Mouse (Mus musculus) A20 (cell line): Measurements from ENCODE around the gene Bag2.

Source experiments
- DNase-seq: peaks from one replicate; pipeline ENCODE4 v3.0.0-alpha.2; 2011; ENCODE audit warnings: low read depth, low spot score

Gene Bag2

DNA sequence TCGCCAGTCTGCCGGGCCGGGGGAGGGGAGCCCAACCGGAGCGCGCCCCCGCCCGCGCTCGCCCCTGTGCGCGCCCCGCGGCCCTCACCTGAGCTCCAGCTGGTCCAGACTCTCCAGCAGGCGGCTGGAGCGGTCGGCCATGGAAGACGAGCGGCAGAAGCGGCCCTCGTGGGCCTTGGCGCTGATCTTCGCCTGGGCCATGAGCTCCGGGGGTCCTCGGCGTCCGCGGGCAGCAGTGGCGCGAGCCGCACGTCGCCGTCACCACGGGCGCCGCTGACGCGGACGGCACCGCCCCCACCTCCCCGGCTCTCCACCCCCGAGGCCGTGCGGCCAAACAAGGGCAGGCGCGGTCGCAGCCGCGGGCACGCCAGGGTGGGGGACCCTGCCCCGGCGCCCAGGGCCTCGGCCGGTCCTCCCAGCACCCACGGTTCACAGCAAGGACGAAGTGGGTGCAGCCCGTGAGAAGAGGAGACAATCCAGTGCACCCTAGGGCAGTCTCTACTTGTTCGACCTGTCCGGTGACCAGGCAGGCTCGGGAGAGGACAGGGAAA, at the start of gene Bag2:
Bag2 (minus strand) TSS at position 305 of the 551 bp plus-strand sequence.
- DNase-seq: peak; percentile 83

DNA sequence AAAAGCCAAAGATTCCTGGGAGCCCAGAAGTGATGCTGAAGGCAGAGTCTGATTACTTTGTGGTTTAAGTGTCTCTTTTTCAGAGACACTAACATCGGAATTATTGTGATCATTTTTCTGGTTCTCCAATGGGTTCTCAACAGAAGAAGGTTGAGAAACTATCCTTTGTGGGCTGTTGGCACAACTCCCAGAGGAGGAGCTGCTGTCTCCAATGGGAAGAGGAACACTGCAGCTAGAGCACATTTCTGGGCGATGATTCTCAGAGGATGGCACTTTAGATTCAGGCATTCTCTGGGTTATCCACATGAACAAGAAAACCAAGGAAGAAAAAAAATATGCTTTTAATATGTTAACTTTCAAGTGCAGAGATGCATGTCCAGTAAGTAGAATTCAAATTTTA, 45.7 kb upstream of the Bag2 start:
- DNase-seq: no peak

DNA sequence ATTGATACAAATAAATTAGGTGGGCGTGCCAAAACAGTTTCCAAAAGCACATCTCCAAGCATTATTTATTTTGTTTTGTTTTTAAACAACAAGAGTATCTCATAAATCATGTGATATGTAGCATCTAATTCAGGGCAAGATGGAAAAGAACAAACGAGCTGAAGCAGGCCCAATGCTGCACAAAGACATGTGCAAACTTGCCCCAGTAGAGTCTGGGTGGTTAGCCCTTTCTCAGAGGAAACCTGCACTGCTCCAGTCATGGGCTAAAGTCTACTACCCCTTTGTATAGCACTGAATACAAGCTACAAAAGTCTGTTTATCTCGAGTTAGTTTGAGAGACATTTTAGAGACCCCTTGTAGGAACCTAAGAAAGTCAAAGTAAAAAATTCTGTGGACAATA, 42.0 kb upstream of the Bag2 start:
- DNase-seq: no peak

DNA sequence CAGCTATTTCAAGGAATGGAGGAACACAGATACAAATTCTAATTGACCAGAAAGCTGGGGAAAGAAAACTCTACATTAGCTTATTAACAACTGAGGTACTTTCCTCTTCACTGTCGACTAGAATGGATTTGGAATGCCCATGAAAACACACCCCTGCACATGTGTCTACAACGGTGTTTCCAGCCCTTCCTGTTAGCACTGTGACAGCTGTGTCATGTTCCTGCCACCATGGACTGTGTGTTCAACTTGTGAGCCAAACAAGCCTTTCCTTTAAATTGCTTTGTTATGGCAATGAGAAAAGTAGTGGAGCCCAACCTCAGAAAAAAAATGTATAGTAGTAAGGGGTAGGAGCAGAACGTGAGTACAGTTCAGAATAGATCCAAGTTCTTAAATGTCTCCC, 30.9 kb upstream of the Bag2 start:
- no peak for DNase-seq

DNA sequence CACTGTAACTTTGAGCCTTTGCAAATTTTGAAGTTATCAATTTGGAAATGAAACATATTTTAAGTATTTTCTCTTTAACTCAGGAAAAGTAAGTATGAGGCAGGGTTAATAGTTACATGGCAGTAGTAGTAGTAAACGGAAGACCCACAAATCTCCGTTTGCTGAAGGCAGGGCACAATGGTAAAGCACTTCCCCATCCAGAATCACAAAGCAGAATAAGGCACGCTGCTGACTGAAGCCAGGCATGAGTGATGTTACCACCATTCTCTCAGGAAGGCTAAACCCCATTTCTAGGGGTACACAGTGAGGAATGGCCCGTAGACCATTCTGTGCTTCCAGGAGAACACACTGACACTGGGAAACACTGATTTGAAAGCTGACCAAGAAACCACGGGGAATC, 30.5 kb upstream of the Bag2 start:
- DNase-seq: no peak

DNA sequence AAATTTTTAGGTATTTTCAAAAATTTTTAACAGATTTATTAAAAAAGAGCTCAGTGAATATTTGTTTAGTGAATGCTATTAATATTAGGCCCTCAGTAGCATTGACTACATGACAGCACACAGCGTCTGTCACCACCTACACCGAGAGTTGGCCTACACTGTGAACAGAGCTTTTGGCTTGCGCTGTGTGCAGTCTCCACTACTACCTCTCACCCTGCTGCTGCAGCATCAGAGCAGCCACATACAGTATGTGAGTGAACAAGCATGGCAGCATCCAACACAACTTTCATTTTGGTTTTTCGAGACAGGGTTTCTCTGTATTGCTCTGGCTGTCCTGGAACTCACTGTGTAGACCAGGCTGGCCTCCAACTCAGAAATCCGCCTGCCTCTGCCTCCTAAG, 27.0 kb upstream of the Bag2 start:
- DNase-seq: no peak

DNA sequence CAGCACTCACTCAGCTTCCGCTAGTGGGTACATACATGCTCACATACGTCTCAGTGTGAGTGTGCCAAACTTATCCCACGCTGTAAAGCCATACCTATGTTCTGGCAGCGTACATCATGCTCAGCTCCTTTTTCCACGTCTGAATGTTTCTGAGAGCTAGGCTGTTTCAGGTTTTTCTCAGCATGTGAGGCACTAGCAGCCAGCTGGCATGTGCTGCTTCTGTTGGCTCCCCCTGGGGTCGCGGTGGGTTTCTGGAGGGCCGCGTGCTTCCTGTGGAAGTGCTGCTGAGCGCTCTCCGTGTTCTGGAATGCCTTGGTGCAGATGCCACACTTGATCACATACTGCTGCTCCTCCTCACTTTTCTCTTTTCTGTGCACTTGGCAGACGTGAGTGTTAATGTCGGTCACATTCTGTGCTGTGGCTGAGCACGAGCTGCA, 18.6 kb upstream of the Bag2 start:
- no peak for DNase-seq

DNA sequence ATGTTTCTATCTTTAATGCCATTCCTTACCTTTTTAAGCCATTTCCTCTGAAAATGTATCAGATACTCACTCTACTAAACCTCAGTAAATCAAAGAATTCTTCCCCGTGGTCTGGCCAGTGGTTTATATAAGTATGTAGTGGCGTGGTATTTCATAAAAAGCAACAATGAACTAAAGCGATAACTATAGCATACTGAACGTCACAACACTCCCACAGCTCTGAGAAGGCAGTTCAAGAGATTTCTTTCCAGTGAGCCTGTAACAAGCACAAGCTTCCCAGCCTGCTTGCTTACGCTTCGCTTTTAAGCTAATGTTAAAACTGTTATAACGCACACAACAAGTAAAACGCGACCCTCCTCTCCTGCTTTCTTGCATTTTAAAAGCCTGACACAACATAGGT, 14.5 kb upstream of the Bag2 start:
- no peak for DNase-seq

DNA sequence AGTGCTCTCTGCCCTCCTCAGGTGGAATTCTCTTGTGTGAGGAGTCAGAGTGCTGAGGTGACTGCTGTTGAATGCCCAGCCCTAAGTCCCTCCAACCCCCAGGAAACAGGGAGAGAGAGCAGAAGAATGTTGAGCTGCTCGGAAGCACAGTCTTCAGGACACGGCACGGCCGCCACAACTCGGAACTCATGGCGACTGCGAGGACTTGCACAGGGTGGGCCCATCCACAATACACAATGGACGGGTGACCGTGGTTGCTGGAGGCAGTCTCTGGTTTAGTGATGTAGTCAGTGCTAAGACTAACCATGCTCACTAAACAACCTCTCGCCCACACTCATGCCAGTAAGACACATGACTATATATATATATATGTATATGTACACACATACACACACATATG, 14.0 kb upstream of the Bag2 start:
- no peak for DNase-seq

DNA sequence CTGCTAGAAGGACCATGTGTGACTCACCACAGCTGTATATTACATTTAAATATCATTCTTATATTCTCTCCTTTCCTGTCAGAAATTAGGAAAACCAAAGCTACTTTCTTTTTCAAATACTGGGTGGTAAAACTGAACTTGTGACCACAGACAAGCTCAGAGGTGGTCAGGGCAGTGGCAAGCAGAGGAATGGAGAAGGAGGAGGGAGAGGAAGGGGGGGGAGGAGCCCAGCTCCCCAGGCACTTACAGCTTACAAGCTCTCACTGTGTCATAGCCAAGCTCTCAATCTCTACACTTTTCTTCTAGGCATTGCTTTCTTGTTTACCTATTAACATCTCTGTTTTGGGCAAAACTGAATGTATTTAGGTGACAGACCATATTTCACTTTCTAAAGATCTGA, 11.2 kb upstream of the Bag2 start:
- no peak for DNase-seq

DNA sequence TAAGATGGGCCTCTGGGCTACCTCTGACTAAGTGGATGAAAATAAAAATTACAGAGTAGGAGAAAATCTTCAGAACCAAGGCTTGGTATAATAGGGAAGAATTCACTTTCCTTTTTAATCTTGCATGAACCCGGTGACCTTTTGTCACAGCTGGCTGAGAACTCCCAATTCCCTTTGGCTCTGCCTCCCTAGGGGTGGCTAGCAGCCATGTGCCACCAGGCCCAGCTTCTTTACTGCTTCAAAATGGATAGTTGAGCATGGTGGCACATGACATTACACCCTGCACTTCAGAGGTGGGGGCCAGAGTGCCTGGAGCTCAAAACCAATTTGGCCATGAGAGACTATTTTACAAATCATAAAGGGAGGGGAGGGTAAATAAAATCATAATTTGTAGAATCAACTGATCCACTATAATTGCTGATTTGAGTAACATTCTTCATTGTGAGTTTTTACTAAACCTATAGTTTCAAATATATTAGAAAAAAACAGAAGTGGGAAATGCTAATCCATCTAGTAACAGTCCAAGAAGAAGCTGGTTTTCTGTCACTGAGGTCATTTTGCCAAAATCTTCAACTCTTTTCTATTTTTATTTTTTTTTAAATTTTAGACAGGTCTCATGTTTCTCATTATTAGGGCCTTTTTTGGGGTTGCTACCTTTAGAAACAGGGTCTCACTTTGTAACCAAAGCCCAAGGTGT, 10.6 kb upstream of the Bag2 start:
- DNase-seq: no peak

DNA sequence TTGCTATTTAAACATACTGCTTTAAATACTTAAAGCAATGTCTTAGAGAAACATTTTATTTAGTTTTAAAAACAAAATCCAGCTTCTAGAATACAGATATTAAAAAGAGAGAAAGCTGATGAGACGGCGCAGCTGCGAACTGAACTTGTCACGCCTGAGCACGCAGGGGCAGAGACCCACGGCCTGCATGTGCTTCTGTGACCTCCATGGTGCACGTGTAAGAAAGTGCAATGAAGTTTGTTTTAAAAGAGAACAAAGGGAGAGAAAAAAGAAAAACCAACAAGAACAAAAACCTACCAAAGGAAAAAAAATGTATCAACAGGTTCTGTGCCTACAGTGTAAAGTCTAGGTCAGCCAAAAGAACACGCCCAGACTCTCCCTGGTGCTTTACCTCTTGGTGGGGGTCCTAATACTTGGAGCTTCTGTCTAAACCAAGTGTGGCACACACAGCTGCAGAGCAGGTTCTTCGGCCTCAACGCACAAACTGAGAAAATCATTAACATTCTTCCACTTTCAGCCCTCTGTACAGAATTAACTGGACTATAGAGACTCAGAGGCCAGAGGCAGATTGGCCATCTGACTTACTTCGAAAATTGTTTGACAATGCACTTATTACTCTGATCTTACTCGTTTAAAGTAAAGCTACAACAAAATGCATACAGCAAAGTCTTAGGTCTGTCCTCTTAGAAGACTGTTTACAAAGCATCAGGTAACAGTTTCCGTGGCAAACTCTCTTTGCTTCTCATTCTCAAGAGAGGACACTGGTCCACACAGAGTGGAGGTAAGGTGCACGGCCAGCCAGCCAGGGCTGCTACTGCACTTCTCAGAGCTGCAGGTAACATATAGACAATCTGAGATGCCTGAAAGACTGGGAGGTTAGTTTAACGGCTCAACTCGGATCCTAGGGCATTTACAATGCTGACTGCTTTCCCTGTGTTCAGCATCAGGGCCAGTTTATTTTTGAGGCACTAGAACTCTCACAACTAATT, 9.2 kb upstream of the Bag2 start:
- no peak for DNase-seq

DNA sequence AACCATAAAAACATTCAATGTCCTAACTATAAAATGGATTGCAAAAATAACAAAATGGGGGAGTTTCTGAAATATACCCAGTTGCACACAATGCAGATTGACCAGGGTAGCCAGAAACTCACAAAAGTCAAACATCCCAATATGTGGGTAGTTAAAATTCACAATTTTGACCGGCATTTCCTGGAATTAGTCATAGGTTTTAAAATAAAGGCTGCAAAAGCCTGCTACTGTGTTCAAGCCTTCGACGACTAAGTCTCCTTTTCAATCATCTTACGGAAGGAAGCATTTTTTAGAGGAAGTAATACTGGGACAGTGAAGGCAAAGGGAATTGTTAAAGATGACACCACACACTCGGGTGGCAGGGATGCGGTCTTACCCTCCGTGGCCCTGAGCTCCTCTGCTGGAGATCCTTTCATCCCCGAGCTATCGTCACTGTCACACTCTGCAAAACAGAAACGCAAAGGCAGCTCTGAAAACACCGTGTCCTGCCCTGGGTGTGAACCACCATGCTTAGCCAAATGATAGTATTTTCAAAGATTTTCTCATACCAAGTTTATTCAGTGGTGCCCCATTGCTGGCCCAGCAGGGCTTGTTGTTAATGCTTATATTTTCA, 8.0 kb upstream of the Bag2 start:
- DNase-seq: no peak

DNA sequence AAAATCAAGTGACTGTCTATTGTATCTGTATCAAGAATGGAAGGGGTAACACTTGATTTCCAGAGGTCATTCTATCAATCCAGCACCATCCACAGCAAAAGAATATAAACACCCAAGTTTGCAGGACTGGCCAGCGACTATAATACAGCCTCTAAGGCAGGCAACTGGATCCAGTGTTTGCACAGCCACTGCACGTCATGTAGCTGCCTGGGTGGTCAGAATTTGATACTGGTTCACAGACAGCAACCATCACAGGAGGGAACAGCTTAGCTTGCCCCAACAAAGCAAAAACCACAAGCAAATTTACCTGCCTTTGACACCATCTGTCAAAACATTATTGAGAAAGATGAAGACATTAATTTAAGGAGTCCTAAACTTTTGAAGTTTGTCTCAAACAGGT, 6.2 kb upstream of the Bag2 start:
- DNase-seq: no peak

DNA sequence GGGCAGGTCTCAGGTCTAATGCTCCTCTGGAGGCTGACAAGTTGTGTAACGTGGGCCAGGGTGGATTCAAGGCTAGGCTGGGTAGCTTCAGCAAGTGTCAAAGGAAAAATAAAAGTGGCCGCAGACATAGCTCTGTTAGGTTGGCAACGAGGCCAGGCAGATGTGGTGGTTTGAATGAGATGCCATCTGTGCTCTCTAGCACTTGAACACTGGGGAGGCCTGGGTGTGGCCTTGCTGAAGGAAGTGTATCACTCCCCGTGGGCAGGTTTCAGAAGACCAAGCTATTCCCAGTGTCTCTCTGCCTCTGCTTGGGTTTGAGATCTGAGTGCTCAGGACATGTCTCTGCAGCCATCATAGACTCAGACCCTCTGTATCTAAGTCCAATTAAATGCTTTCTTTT, 893 bp upstream of the Bag2 start:
- DNase-seq: peak; percentile 27

DNA sequence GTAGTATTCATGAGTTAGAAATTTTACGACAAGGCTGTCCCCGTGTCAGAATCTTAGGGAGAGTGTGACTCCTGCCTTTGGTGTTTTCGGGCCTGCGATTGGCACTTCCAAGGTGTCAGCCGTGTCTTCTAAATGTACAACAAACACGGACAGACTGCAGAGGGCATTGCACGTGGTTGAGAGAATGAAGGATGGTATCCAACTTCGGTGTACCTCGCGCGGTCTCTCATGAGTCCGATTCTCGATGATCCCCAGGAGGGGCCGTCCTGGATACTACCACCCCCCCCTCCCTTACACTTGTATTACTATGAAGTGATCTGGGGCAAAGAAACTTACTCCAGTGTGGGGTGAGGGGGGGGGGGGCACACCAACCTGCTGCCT, 572 bp downstream of the Bag2 start:
- no peak for DNase-seq

DNA sequence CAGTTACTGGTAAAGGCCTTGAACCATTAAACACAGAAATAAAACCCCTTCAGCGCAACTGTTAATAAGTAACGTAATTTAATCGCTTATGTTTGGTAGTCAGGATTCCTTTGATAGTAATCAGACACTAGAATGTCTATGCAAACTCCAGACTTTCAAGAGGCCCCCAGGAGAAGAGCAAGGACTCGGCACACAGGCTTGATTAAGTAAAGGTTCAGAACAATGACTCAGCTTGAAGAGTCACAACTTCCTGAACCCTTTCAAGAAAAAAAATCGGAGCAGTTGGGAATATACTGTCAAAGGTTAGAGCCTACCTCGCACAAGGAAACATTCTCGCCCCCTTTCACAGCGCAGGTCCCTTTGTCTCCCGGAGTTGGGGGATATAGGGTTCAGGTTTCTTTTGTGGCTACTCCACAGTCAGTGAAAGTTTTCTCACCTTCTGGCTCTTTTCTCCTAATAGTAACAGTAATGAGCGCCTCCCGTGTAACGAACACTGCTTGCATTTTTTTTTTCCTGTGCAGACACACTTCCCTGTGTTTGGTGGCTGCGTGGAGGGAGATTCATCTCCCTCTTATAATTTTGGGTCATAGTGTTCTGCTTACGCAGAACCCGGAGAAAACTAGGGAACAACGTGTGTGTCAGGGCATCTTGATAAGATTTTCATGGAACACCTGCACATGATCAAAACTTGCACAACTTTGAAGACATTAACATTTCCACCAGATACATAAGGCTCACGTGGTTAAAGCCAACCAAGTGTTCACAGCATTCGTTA, 1.1 kb downstream of the Bag2 start:
- DNase-seq: peak; percentile 59

DNA sequence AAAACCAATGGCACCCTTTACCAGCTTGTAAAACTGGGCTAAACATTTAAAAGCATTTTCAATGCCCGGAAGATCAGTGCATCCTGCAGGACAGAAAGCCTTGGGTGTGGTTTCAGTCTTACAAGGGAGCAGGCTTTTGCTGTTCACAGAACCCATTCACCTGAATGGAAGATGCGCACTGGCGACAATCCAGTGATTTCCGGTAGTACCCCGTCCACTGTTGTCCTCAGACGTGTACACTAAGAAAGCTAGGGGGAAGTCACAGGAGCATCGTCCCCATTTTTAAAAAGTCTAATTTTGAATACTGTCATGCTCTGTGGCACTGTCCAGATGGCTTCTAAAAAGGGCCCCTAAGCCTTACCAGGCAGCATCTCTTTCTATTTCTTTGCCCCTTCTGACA, 1.8 kb downstream of the Bag2 start:
- DNase-seq: peak; percentile 76

DNA sequence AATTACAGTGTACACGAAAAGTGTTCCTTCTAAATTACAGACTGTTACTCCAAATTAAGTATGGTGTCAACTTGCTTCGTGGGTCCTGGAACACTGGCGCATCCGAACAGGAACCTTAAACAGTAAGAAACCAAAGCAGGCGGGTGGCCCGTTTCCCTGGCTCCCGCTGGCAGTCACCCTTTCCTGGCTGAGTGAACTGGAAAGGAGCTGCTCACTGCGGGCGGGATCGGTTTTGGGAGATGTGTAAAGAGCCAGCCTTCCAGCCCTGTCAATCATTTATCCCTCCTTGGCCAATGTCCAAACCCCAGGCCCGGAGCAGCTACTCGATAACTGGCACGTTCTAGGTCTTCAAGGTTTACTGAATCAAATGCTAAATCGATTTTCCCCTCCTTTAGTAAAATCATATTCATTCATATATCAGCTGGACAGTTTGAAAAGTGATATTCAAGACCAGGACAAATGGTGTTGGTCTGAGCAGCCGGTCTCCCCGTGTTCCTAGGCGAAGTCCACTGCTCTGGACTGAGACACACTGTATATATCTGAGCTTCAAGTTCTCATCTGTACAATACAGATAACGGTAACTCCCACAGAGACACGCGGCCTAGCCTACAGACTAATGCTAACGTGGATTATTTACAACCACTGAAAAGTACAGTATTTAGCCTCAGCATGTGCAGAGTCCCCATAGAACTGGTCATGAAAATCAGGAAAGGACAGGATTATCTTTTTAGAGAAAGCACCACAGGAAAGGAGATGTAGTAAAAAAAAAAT, 2.4 kb downstream of the Bag2 start:
- DNase-seq: no peak

DNA sequence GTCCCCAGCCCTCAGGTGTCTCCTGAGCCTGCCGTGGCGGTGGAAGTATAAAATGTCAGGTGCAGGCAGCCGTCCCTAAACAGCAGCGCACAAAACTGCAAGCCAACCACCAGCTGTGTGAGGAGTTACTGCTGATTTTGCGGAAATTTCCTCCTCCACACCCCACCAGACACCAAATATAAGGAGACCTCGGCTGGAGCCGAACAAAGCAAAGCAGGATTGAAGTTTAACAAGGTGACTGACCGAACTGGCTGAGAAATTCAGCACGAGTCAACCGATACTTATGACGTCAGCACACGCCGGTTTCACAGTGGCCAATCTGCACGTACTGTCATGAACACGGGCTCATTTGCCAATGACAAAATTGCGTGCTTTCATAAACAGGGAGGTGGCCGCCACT, 3.5 kb downstream of the Bag2 start:
- no peak for DNase-seq

DNA sequence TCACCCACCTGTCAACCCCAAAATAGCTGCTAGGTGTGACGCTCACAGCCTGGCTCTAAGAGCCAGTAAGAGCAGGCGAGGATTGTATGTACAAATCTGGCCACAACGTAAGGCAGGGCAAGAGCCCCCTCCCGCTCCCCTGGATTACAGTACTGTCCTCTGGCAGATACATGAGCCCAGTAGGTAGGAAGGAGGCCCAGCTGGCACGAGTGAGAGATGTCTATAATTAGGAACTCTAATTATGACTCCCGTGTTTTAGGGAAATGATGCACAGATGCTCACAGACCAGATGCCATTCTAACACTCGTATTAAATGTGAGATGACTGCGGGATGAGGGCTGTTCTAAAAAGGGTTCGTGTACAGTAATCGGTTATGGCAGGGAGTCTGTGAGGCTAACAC, 6.3 kb downstream of the Bag2 start:
- peak; percentile 29 for DNase-seq
